Mouse (Mus musculus): Measurements from ENCODE around the gene Gm20388.

GRCm38 (mm10) chr8:122071193-122071592 is 2160.6 kb downstream of the Gm20388 start:
- TF ChIP-seq CTCF (IDR thresholded peaks at IDR 0.05; ENCODE audit: borderline replicate concordance, extremely low read depth, insufficient read depth, insufficient read length): no peak
- TF ChIP-seq POLR2A (IDR thresholded peaks at IDR 0.05; ENCODE audit: borderline replicate concordance, extremely low read depth, insufficient read depth, insufficient read length, poor library complexity, severe bottlenecking): no peak

All from brain, embryonic 14.5 days (tissue).